Mouse (Mus musculus) forebrain, embryonic 16.5 days (tissue): ENCODE measurements around the gene Lonrf2. TPM values are rescaled to one million over a fixed set of nuclear protein-coding genes. Genes with fewer than 3 reads are reported as not detected.

Experiments used
- ATAC-seq: fragments of 200-750 bp; cut with Nextera tagmentation; 2 replicates; pipeline ENCODE4 v1.8.0; 2017; ENCODE audit warnings: mild to moderate bottlenecking, moderate library complexity
- H3K27ac ChIP-seq: fragments of 300-500 bp; sonication (generic); 2 replicates; pipeline ENCODE4 v1.5.1; 2014; ENCODE audit warnings: low read length, control low read depth
- H3K27me3 ChIP-seq: fragments of 300-500 bp; sonication (generic); replicated peaks from 2 replicates; pipeline ENCODE4 v1.6.1; 2014; ENCODE audit warnings: low read length; ENCODE audit not compliant: control insufficient read depth, insufficient read depth
- H3K36me3 ChIP-seq: fragments of 300-500 bp; sonication (generic); 2 replicates; pipeline ENCODE4 v1.6.1; 2014; ENCODE audit not compliant: control insufficient read depth, insufficient read depth
- H3K4me1 ChIP-seq: fragments of 300-500 bp; sonication (generic); replicated peaks from 2 replicates; pipeline ENCODE4 v1.6.1; 2014; ENCODE audit warnings: low read length; ENCODE audit not compliant: control insufficient read depth, insufficient read depth
- H3K4me2 ChIP-seq: fragments of 300-500 bp; sonication (generic); 2 replicates; pipeline ENCODE4 v1.6.1; 2014; ENCODE audit warnings: mild to moderate bottlenecking, low read length, control low read depth
- H3K4me3 ChIP-seq: fragments of 300-500 bp; sonication (generic); replicated peaks from 2 replicates; pipeline ENCODE4 v1.5.1; 2014; ENCODE audit warnings: mild to moderate bottlenecking, low read length, control low read depth
- H3K9ac ChIP-seq: fragments of 300-500 bp; sonication (generic); replicated peaks from 2 replicates; pipeline ENCODE4 v1.6.1; 2014; ENCODE audit warnings: low read depth, low read length, control low read depth
- H3K9me3 ChIP-seq: fragments of 300-500 bp; sonication (generic); 2 replicates; pipeline ENCODE4 v1.6.1; 2016; ENCODE audit warnings: low read length; ENCODE audit not compliant: control insufficient read depth
- WGBS: fragments of 180-500 bp; shearing (Covaris S2); extraction: QIAGEN DNeasy Blood & Tissue Kit; methylation state at CpG from one replicate; pipeline ENCODE4 v1.1.7; 2014; 5-methylcytosine and 5-hydroxymethylcytosine counted together
- polyA plus RNA-seq: library from polyadenylated mRNA; unstranded; fragments of >200 nt; fragmentation: Nextera tagmentation; extraction: Ambion mirVana; gene quantifications from 2 replicates; pipeline ENCODE4 v1.2.1, GENCODE M21; 2015

The Lonrf2 gene
- polyA plus RNA-seq, 1 experiment from 2014 or later, result 16.7 TPM

DNA sequence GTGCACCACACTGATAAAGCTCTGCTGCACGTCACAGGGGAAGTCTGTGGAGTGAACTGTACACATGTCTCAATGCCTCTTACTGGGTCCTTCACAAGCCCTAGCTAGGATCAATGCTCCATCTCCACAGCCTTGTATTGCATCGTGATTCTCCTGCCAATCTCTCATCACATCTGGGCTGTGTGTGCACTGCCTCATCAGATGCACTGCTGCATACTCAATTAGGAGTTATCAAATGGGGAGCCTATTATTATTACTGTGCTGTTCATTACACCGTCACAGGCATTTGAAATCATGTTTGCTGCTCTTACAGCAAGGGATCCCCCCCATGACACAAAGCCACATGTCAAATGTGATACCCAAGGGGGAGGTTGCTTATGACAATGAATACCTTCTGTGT, 18.8 kb downstream of the Lonrf2 start:
- H3K4me1 ChIP-seq, result peaks cover 10% of the 10 kb centered on the region
- no peak overlapping the region for H3K4me2 ChIP-seq
- H3K27ac ChIP-seq, result no peak overlapping the region
- WGBS, result 65% methylated on average over 3 of the region's 3 CpGs
- no peaks in the 10 kb centered on the region for H3K9me3 ChIP-seq
- no peak overlapping the region for H3K9ac ChIP-seq
- ATAC-seq, result peak; percentile 52
- no peaks in the 10 kb centered on the region for H3K27me3 ChIP-seq
- no peak overlapping the region for H3K4me3 ChIP-seq
- peaks cover 7% of the 10 kb centered on the region for H3K36me3 ChIP-seq

DNA sequence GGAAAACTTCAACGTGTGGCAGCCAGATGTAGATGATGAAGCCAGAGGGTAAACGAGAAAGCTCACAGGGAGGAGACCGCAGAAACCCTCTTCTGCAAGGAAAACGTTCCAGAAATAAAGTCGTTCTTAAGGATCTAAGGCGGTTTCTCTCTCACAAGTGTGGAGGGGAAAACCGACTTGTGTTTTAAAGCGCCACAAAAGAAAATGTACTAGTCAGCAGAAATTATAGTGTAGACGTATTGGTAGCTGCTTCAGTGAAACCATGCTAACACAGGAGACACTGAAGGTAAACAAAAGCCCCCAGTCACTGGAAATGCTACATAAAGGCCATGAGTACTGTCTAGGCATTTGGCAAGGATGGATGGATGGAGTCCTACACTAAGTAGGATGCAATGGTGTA, 19.2 kb downstream of the Lonrf2 start:
- no peak overlapping the region for H3K9ac ChIP-seq
- 78% methylated on average over 9 of the region's 9 CpGs for WGBS
- H3K4me2 ChIP-seq, result no peak overlapping the region
- H3K9me3 ChIP-seq, result no peaks in the 10 kb centered on the region
- peaks cover 10% of the 10 kb centered on the region for H3K4me1 ChIP-seq
- H3K27me3 ChIP-seq, result no peaks in the 10 kb centered on the region
- H3K27ac ChIP-seq, result no peak overlapping the region
- ATAC-seq, result 0 out of 2 replicates have a peak, but pooled peaks have one; percentile 15
- peaks cover 10% of the 10 kb centered on the region for H3K36me3 ChIP-seq
- H3K4me3 ChIP-seq, result no peak overlapping the region

DNA sequence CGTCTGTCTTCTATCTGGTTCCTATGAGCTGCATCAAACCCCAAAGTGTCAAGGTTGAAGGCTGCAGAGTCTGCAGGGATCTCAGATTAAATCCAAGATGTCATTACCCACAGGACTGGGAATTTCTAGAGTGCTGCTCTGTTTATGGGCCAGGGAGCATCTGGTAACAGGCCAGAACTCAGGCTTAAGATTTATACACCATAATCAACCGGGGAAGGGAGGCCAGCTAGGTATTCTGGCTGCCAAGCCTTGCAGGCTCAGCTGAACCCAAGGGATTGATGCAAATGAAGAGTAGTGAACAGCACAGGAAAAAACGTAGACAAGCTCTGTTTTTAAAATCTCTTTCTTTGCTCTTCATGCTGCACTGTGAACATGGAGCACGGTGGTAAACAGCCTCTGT, 20.2 kb downstream of the Lonrf2 start:
- peaks cover 10% of the 10 kb centered on the region for H3K4me1 ChIP-seq
- H3K9me3 ChIP-seq, result no peaks in the 10 kb centered on the region
- no peak overlapping the region for H3K4me3 ChIP-seq
- H3K4me2 ChIP-seq, result no peak overlapping the region
- H3K9ac ChIP-seq, result no peak overlapping the region
- ATAC-seq, result 0 out of 2 replicates have a peak, but pooled peaks have one; percentile 28
- 54% methylated on average over 4 of the region's 4 CpGs for WGBS
- H3K27ac ChIP-seq, result no peak overlapping the region
- peaks cover 10% of the 10 kb centered on the region for H3K36me3 ChIP-seq
- H3K27me3 ChIP-seq, result no peaks in the 10 kb centered on the region

DNA sequence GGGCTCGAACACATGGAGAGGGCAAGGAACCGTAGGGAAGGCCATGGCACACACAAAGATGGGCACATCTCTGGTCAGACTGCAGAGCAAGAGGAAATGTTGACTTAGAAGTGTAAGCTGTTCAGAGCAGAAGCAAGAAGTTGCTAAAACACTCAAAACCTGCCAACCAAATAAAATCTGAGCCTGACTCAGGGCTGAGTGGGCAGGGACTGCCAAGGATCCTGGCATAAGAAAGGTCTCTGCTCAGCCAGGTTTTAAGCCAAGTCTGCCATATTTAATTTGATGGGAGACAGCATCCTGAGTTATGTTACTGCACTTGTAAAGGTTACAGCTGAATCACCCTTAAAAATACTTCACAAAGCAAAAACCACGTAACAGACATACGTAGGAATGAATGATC, 29.4 kb downstream of the Lonrf2 start:
- Histone ChIP-seq H3K9me3 (no peaks in the 10 kb centered on the region), H3K27ac (no peak overlapping the region), H3K9ac (no peak overlapping the region), H3K36me3 (peaks cover 7% of the 10 kb centered on the region; the same call in 1 of the 2 replicates), H3K4me3 (no peak overlapping the region), H3K4me1 (no peaks in the 10 kb centered on the region), H3K4me2 (no peak overlapping the region), H3K27me3 (no peaks in the 10 kb centered on the region)
- ATAC-seq, result no peak
- WGBS, result 90% methylated on average over 4 of the region's 4 CpGs

DNA sequence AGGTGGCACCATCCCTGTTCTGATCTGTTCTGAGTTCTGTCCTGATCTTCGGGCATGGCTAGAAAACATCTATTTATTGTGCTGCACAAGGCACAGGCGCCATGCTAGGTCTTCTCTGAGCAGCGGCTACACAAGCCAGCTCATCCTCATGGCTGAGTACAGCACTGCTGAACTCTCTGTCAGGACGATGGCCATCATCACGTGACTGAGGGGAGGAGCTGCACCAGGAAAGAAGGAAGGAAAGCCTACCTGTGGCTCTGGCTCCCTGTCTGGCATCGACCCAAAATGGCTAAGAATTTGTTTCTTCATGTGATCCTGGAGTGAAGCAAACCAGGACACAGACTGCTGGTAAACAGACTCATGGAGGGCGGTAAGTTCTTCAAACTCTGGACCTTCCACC, 36.1 kb downstream of the Lonrf2 start:
- Histone ChIP-seq H3K27ac (no peak overlapping the region), H3K36me3 (peaks cover 23% of the 10 kb centered on the region)
- 79% methylated on average over 7 of the region's 7 CpGs for WGBS

DNA sequence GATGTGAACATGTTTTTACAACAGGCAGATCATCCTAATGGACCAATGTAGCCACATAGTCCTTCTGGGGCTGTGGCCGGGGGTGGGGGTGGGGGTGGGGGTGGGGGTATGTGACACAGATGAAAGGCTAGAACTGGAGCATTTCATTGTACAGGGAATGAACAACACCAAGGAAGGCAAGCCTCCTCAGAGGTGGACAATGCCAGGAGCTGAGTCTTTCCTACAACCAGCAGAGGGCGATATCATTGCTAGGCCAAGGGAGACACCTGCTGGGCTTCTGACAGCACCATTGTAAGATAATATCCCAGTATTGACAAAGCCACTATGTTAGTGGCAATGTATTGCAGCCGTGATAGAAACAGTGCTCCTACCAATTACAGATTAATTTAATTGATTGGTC, 37.2 kb downstream of the Lonrf2 start:
- Histone ChIP-seq H3K4me2 (no peak overlapping the region), H3K9me3 (no peaks in the 10 kb centered on the region), H3K4me3 (no peak overlapping the region), H3K27me3 (no peaks in the 10 kb centered on the region), H3K27ac (no peak overlapping the region), H3K36me3 (peaks cover 23% of the 10 kb centered on the region), H3K9ac (no peak overlapping the region), H3K4me1 (no peaks in the 10 kb centered on the region)
- WGBS, result 32% methylated on average over 3 of the region's 3 CpGs
- ATAC-seq, result no peak

More for the DNA sequence above, 36.1 kb downstream of the Lonrf2 start:
- no peak for ATAC-seq
- H3K9me3 ChIP-seq, result no peaks in the 10 kb centered on the region
- no peaks in the 10 kb centered on the region for H3K4me1 ChIP-seq
- H3K27me3 ChIP-seq, result no peaks in the 10 kb centered on the region
- H3K4me2 ChIP-seq, result no peak overlapping the region
- no peak overlapping the region for H3K4me3 ChIP-seq
- H3K9ac ChIP-seq, result no peak overlapping the region

DNA sequence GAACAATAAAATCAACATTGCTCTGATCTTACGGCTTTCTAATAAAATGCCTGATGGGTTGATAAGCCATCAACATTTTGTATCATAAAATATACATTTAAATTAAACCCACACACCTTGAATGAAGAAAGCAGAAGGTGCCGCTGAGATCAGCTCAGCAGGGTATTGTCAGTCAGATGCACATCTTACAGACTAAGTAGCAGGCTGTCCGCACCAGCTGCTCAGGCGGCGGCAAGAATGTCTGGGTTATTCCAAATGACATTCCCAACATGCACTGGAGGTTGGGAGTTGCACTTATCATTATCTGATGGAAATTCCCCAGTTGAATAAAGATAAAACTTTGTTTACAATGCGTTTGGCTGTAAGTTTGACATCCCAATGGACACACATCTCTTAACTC, 39.6 kb downstream of the Lonrf2 start:
- Histone ChIP-seq H3K4me2 (no peak overlapping the region), H3K27ac (no peak overlapping the region), H3K4me1 (no peaks in the 10 kb centered on the region), H3K4me3 (no peak overlapping the region), H3K27me3 (no peaks in the 10 kb centered on the region), H3K36me3 (peaks cover 16% of the 10 kb centered on the region), H3K9me3 (no peaks in the 10 kb centered on the region), H3K9ac (no peak overlapping the region)
- WGBS, result 43% methylated on average over 6 of the region's 6 CpGs
- ATAC-seq, result no peak

DNA sequence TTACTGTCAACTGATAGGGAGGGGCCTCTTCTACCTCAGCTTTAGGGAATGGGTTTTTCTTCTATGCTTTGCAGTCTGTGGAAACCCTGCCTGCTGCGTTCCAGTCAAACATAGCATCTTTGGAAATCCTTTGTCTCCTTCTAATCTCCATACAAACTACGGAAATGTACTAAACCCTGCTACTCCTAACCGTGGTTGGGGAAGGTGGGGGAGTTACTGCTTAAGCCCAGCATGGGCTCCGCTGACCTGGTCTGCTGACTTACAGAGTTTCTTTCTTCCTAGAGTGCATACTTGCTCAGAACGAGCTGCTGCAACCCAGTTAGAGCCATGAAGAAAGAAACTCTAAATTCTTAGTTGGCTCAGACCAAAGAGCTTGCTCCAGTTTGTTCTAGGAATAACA, 41.0 kb downstream of the Lonrf2 start:
- Histone ChIP-seq H3K4me3 (no peak overlapping the region), H3K27me3 (no peaks in the 10 kb centered on the region), H3K9me3 (no peaks in the 10 kb centered on the region), H3K9ac (no peak overlapping the region), H3K4me2 (no peak overlapping the region), H3K4me1 (no peaks in the 10 kb centered on the region), H3K27ac (no peak overlapping the region), H3K36me3 (peaks cover 15% of the 10 kb centered on the region)
- no peak for ATAC-seq
- WGBS, result 45% methylated on average over 5 of the region's 5 CpGs

DNA sequence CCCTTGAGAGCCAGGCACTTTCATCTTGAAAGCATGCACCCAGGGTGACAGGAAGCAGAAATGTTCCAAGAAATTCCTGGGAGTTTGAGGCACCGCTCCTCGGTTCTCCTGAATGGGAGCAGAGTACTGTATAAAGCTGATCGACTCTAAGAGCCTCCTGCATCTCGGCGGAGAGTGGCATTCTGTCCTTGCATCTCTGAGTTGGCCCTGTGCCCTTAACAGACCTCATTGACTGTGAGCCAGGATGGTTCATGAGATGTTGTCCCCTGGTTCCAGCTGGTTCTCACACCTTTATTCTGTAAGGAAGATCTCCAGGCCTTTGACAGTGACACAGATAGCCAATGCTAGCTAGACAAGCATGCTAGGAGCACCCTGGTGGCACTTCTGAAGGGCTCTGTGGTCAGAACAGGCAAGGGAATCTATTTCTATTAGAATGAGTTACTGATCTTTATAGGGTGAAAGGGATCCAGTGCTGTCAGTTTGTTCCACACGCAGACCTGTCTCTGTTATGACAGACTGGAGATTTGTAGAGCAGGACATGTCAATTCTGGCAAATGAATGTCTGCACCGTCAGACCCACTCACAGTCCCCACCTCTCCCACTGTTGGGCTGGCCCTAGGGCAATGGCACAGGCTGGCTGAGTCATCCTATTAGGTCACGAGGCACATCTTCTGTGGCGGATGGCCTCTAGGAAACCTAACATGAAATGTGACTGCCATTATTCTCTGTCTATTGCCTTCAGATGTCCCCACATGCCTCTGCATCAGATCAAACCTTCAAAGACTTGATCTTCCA, 45.3 kb downstream of the Lonrf2 start:
- Histone ChIP-seq H3K4me1 (peaks cover 6% of the 10 kb centered on the region), H3K4me3 (no peak overlapping the region), H3K9ac (no peak overlapping the region), H3K27ac (no peak overlapping the region), H3K9me3 (no peaks in the 10 kb centered on the region), H3K36me3 (no peaks in the 10 kb centered on the region), H3K4me2 (no peak overlapping the region), H3K27me3 (no peaks in the 10 kb centered on the region)
- ATAC-seq, result no peak
- 83% methylated on average over 9 of the region's 9 CpGs for WGBS
